Mouse (Mus musculus) myocyte (in vitro differentiated cells): ENCODE results near the gene Tm4sf5. TPM values are rescaled to one million over a fixed set of nuclear protein-coding genes. Genes with fewer than 3 reads are reported as not detected.

Experiments
- H3K27me3 ChIP-seq: one replicate; pipeline ENCODE4 v1.6.1; 2011; ENCODE audit not compliant: control insufficient read depth, insufficient read depth, insufficient read length
- H3K36me3 ChIP-seq: one replicate; pipeline ENCODE4 v1.6.1; 2011; ENCODE audit not compliant: control insufficient read depth, insufficient read depth
- H3K4me2 ChIP-seq: one replicate; pipeline ENCODE4 v1.6.1; 2011; ENCODE audit warnings: low read depth, control low read depth
- H3K4me3 ChIP-seq: one replicate; pipeline ENCODE4 v1.5.1; 2011; ENCODE audit warnings: mild to moderate bottlenecking, control low read depth, moderate library complexity
- H3K79me2 ChIP-seq: one replicate; pipeline ENCODE4 v1.6.1; 2011; ENCODE audit not compliant: control insufficient read depth, insufficient read depth
- H3ac ChIP-seq: one replicate; pipeline ENCODE4 v1.6.1; 2011; ENCODE audit not compliant: control insufficient read depth, insufficient read length
- CEBPB ChIP-seq: IDR thresholded peaks from 2 replicates; pipeline ENCODE4 v1.6.1; 2011; ENCODE audit warnings: mild to moderate bottlenecking, moderate library complexity; ENCODE audit not compliant: poor library complexity, insufficient read depth, severe bottlenecking
- E2F4 ChIP-seq: IDR thresholded peaks from one replicate; pipeline ENCODE4 v1.6.1; 2011; ENCODE audit warnings: mild to moderate bottlenecking, control low read depth, moderate library complexity; ENCODE audit not compliant: insufficient read depth
- MAX ChIP-seq: IDR thresholded peaks from one replicate; pipeline ENCODE4 v1.6.1; 2011; ENCODE audit warnings: low read depth, mild to moderate bottlenecking, control low read depth
- MYOD1 ChIP-seq, 3 experiments: IDR thresholded peaks; one replicate each; pipeline ENCODE4 v1.6.1; 2011; ENCODE audit warnings: control low read depth in 2 of 3, low read depth in 2 of 3, mild to moderate bottlenecking in 2 of 3, moderate library complexity in 1 of 3; ENCODE audit not compliant: insufficient read length in 2 of 3, control insufficient read depth in 1 of 3
- MYOG ChIP-seq, 3 experiments: IDR thresholded peaks; one replicate each; pipeline ENCODE4 v1.6.1; 2011; ENCODE audit warnings: control low read depth in 2 of 3, low read depth in 2 of 3, mild to moderate bottlenecking in 2 of 3; ENCODE audit not compliant: insufficient read length in 2 of 3, control insufficient read depth in 1 of 3, insufficient read depth in 1 of 3
- POLR2A ChIP-seq: IDR thresholded peaks from one replicate; pipeline ENCODE4 v1.6.1; 2011; ENCODE audit warnings: low read depth, mild to moderate bottlenecking, control low read depth, moderate library complexity; ENCODE audit not compliant: insufficient read length
- POLR2AphosphoS2 ChIP-seq: IDR thresholded peaks from one replicate; pipeline ENCODE4 v1.6.1; 2011; ENCODE audit warnings: low read depth, control low read depth; ENCODE audit not compliant: insufficient read length
- REST ChIP-seq: IDR thresholded peaks from one replicate; pipeline ENCODE4 v1.6.1; 2011; ENCODE audit warnings: mild to moderate bottlenecking, control low read depth, moderate library complexity; ENCODE audit not compliant: insufficient read depth, insufficient read length
- SRF ChIP-seq: IDR thresholded peaks from one replicate; pipeline ENCODE4 v1.6.1; 2011; ENCODE audit warnings: low read depth; ENCODE audit not compliant: control insufficient read depth, insufficient read length
- TCF12 ChIP-seq: IDR thresholded peaks from one replicate; pipeline ENCODE4 v1.6.1; 2011; ENCODE audit warnings: mild to moderate bottlenecking, control low read depth; ENCODE audit not compliant: poor library complexity, insufficient read depth, severe bottlenecking
- TCF3 ChIP-seq: IDR thresholded peaks from one replicate; pipeline ENCODE4 v1.6.1; 2011; ENCODE audit warnings: low read depth, control low read depth; ENCODE audit not compliant: insufficient read length
- USF1 ChIP-seq: IDR thresholded peaks from one replicate; pipeline ENCODE4 v1.6.1; 2011; ENCODE audit warnings: low read depth, mild to moderate bottlenecking, control low read depth, moderate library complexity
- polyA plus RNA-seq: library from polyadenylated mRNA; unstranded; fragments of >200 nt; fragmentation: generic; extraction: Trizol; gene quantifications from one replicate; pipeline ENCODE4 v1.2.1, GENCODE M21; 2012; ENCODE audit warnings: missing spikeins

The Tm4sf5 gene
- polyA plus RNA-seq, 1 experiment: not detected

GRCm38 (mm10) chr11:70532839-70533238 is 27.8 kb downstream of the Tm4sf5 start, which contains the start of gene Gm40193:
Gm40193 (minus strand) TSS chr11:70532939.
- H3K36me3 ChIP-seq: peaks cover 7% of the 10 kb centered on the region
- H3K27me3 ChIP-seq: no peaks in the 10 kb centered on the region
- H3K79me2 ChIP-seq: no peaks in the 10 kb centered on the region
- no peak for TF ChIP-seq MAX
- TF ChIP-seq POLR2AphosphoS2: no peak
- no peak for TF ChIP-seq MYOD1 (IDR thresholded peaks at IDR 0.05; ENCODE audit: control insufficient read depth in 1 of 3, insufficient read length in 2 of 3, low read depth in 2 of 3)
- no peak for TF ChIP-seq USF1
- TF ChIP-seq MYOG (IDR thresholded peaks at IDR 0.05; ENCODE audit: control insufficient read depth in 1 of 3, insufficient read depth in 1 of 3, insufficient read length in 2 of 3, low read depth in 2 of 3): no peak
- TF ChIP-seq TCF3: no peak
- no peak for TF ChIP-seq E2F4
- TF ChIP-seq SRF: no peak
- TF ChIP-seq REST: no peak
- H3K4me2 ChIP-seq: no peak within 1 kb of the TSS
- no peak within 1 kb of the TSS for H3K4me3 ChIP-seq
- H3ac ChIP-seq: no peak within 1 kb of the TSS

GRCm38 (mm10) chr11:70539423-70539822 is 34.4 kb downstream of the Tm4sf5 start:
- TF ChIP-seq MYOG (IDR thresholded peaks at IDR 0.05; ENCODE audit: control insufficient read depth in 1 of 3, insufficient read depth in 1 of 3, insufficient read length in 2 of 3, low read depth in 2 of 3) (no peak), USF1 (no peak), CEBPB (no peak), TCF12 (no peak), TCF3 (no peak), REST (no peak), POLR2AphosphoS2 (no peak), SRF (no peak), POLR2A (no peak), MAX (no peak), MYOD1 (IDR thresholded peaks at IDR 0.05; ENCODE audit: control insufficient read depth in 1 of 3, insufficient read length in 2 of 3, low read depth in 2 of 3) (no peak), E2F4 (no peak)
- H3K79me2 ChIP-seq: no peaks in the 10 kb centered on the region
- peak overlapping the region; percentile 3 for H3ac ChIP-seq
- H3K4me3 ChIP-seq: peak overlapping the region; percentile 32
- peak overlapping the region; percentile 70 for H3K4me2 ChIP-seq
- H3K36me3 ChIP-seq: no peaks in the 10 kb centered on the region
- H3K27me3 ChIP-seq: no peaks in the 10 kb centered on the region

GRCm38 (mm10) chr11:70539877-70540587 is 35.0 kb downstream of the Tm4sf5 start, which contains the start of gene Pld2:
Pld2 (plus strand) TSS chr11:70540064.
- Histone ChIP-seq H3K36me3 (no peaks in the 10 kb centered on the region), H3K4me3 (peak within 1 kb of the TSS; percentile 32), H3K27me3 (no peaks in the 10 kb centered on the region), H3ac (peak within 1 kb of the TSS; percentile 3), H3K4me2 (peak within 1 kb of the TSS; percentile 70), H3K79me2 (no peaks in the 10 kb centered on the region)
- TF ChIP-seq MYOD1 (IDR thresholded peaks at IDR 0.05; ENCODE audit: control insufficient read depth in 1 of 3, insufficient read length in 2 of 3, low read depth in 2 of 3) (peak in 2 of 3 experiments; percentile 73 to 83), POLR2A (peak; percentile 46), REST (no peak), POLR2AphosphoS2 (peak; percentile 34), SRF (no peak), TCF12 (no peak), MAX (no peak), MYOG (IDR thresholded peaks at IDR 0.05; ENCODE audit: control insufficient read depth in 1 of 3, insufficient read depth in 1 of 3, insufficient read length in 2 of 3, low read depth in 2 of 3) (peak in 2 of 3 experiments; percentile 72 to 82), TCF3 (no peak)

GRCm38 (mm10) chr11:70540928-70541327 is 35.9 kb downstream of the Tm4sf5 start:
- no peaks in the 10 kb centered on the region for H3K27me3 ChIP-seq
- H3K4me3 ChIP-seq: peak overlapping the region; percentile 32
- H3K4me2 ChIP-seq: peak overlapping the region; percentile 70
- no peak for TF ChIP-seq REST
- no peak for TF ChIP-seq E2F4
- no peak for TF ChIP-seq MYOD1 (IDR thresholded peaks at IDR 0.05; ENCODE audit: control insufficient read depth in 1 of 3, insufficient read length in 2 of 3, low read depth in 2 of 3)
- TF ChIP-seq SRF: no peak
- no peak for TF ChIP-seq TCF3
- TF ChIP-seq POLR2AphosphoS2: no peak
- TF ChIP-seq MYOG (IDR thresholded peaks at IDR 0.05; ENCODE audit: control insufficient read depth in 1 of 3, insufficient read depth in 1 of 3, insufficient read length in 2 of 3, low read depth in 2 of 3): no peak
- no peak for TF ChIP-seq POLR2A
- no peak for TF ChIP-seq MAX
- TF ChIP-seq CEBPB: no peak
- TF ChIP-seq USF1: no peak
- TF ChIP-seq TCF12: no peak
- H3K79me2 ChIP-seq: no peaks in the 10 kb centered on the region
- H3ac ChIP-seq: no peak overlapping the region
- H3K36me3 ChIP-seq: no peaks in the 10 kb centered on the region

GRCm38 (mm10) chr11:70541415-70541814 is 36.4 kb downstream of the Tm4sf5 start:
- Histone ChIP-seq H3K79me2 (no peaks in the 10 kb centered on the region), H3ac (no peak overlapping the region), H3K36me3 (no peaks in the 10 kb centered on the region), H3K27me3 (no peaks in the 10 kb centered on the region), H3K4me3 (no peak overlapping the region), H3K4me2 (peak overlapping the region; percentile 70)
- TF ChIP-seq MAX (no peak), TCF12 (no peak), MYOG (IDR thresholded peaks at IDR 0.05; ENCODE audit: control insufficient read depth in 1 of 3, insufficient read depth in 1 of 3, insufficient read length in 2 of 3, low read depth in 2 of 3) (no peak), SRF (no peak), POLR2A (no peak), CEBPB (no peak), E2F4 (no peak), REST (no peak), POLR2AphosphoS2 (no peak), TCF3 (no peak), MYOD1 (IDR thresholded peaks at IDR 0.05; ENCODE audit: control insufficient read depth in 1 of 3, insufficient read length in 2 of 3, low read depth in 2 of 3) (no peak), USF1 (no peak)
